Mouse (Mus musculus): Measurements from ENCODE around the gene Ulk4. TPM values are rescaled to one million over a fixed set of nuclear protein-coding genes. Genes with fewer than 3 reads are reported as not detected.
A peak's percentile ranks its signal among the peaks of the same experiment; 100 is the strongest.

Gene Ulk4
- polyA plus RNA-seq, 1 experiment: 14.9 TPM

GRCm38 (mm10) chr9:121313656-121314374 lies 36.8 kb upstream of the Ulk4 start:
- 3% methylated on average over 21 of the region's 21 CpGs for WGBS
- Histone ChIP-seq H3K4me3 (replicated peaks; ENCODE audit: extremely low read depth, low read depth, low read length) (peak overlapping the region; percentile 55), H3K4me1 (ENCODE audit: control insufficient read depth, insufficient read depth, low read length) (peaks cover 27% of the 10 kb centered on the region)
- DNase-seq: peak; percentile 68
- no peak for TF ChIP-seq CTCF (IDR thresholded peaks at IDR 0.05; ENCODE audit: insufficient read depth, low read length)
- peak; percentile 80; the same call in 1 of the 2 replicates for TF ChIP-seq POLR2A (IDR thresholded peaks at IDR 0.05; ENCODE audit: borderline replicate concordance, extremely low read depth, low read depth, low read length)

DNA sequence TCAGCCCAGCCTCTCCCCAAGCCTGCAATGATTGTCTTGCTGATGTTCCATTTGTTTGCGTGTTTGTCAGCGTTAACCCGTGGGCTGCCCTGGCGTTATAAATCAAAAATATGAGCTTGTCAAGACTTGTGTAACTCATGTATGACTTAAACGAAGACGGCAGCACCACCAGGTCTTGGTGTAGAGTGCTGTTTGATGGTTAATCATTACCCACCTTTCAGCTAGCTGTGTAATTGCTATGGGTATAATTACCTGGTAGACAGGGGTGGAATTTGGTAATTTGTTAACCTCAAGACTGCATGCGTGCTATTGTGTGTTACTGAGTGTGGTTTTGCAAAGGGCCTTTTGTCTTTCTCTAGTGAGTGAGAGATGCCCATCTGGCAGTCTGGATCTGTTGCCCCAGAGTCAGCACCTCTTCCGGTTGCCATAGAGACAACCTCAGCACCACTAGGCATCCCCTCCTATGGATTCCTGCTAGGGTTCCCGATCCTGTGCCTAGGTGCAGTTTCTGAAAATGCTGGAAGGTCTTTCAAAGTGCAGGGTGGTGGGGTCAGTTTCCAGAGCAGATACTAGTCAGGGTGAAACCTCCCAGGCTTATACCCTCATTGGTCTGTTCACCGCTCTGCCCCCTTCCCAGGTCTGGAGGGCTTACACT lies 35.4 kb upstream of the Ulk4 start:
- TF ChIP-seq POLR2A (IDR thresholded peaks at IDR 0.05; ENCODE audit: borderline replicate concordance, extremely low read depth, low read depth, low read length): no peak
- TF ChIP-seq CTCF (IDR thresholded peaks at IDR 0.05; ENCODE audit: insufficient read depth, low read length): no peak
- Histone ChIP-seq H3K4me1 (ENCODE audit: control insufficient read depth, insufficient read depth, low read length) (peaks cover 23% of the 10 kb centered on the region), H3K4me3 (replicated peaks; ENCODE audit: extremely low read depth, low read depth, low read length) (no peak overlapping the region)
- no peak for DNase-seq
- WGBS: 54% methylated on average over 10 of the region's 10 CpGs

GRCm38 (mm10) chr9:121311846-121312236 lies 34.8 kb upstream of the Ulk4 start:
- no peak for DNase-seq
- WGBS: 45% methylated on average over 6 of the region's 6 CpGs
- H3K4me1 ChIP-seq (ENCODE audit: control insufficient read depth, insufficient read depth, low read length): peaks cover 19% of the 10 kb centered on the region
- H3K4me3 ChIP-seq (replicated peaks; ENCODE audit: extremely low read depth, low read depth, low read length): no peak overlapping the region
- TF ChIP-seq CTCF (IDR thresholded peaks at IDR 0.05; ENCODE audit: insufficient read depth, low read length) (no peak), POLR2A (IDR thresholded peaks at IDR 0.05; ENCODE audit: borderline replicate concordance, extremely low read depth, low read depth, low read length) (no peak)

GRCm38 (mm10) chr9:121310501-121310900 lies 33.5 kb upstream of the Ulk4 start:
- no peak overlapping the region for H3K4me3 ChIP-seq (replicated peaks; ENCODE audit: extremely low read depth, low read depth, low read length)
- WGBS: 68% methylated on average over 7 of the region's 7 CpGs
- no peak for DNase-seq
- no peak for TF ChIP-seq CTCF (IDR thresholded peaks at IDR 0.05; ENCODE audit: insufficient read depth, low read length)
- no peak for TF ChIP-seq POLR2A (IDR thresholded peaks at IDR 0.05; ENCODE audit: borderline replicate concordance, extremely low read depth, low read depth, low read length)
- peaks cover 13% of the 10 kb centered on the region for H3K4me1 ChIP-seq (ENCODE audit: control insufficient read depth, insufficient read depth, low read length)

DNA sequence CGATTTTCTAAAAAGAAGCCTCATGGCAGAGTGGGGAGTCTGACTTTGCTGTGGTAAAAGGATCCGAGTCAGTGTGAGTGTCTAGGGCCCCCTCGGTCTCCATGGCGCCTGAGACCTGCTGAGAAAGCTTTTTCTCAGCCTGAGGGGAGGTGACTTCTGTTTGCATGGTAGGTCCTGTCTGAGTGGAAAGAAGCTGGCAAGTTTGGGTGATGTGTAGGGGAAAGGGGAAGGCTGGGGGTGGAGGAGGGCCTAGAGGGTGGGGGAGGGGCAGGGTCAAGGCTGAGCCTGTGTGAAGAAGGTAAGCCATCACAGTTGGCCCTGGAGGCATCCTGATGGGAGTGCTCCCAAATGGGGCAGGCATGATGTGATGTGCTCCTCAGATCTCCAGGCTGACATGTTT lies 32.3 kb upstream of the Ulk4 start:
- H3K4me1 ChIP-seq (ENCODE audit: control insufficient read depth, insufficient read depth, low read length): peaks cover 7% of the 10 kb centered on the region
- WGBS: 76% methylated on average over 4 of the region's 4 CpGs
- no peak for DNase-seq
- TF ChIP-seq POLR2A (IDR thresholded peaks at IDR 0.05; ENCODE audit: borderline replicate concordance, extremely low read depth, low read depth, low read length) (no peak), CTCF (IDR thresholded peaks at IDR 0.05; ENCODE audit: insufficient read depth, low read length) (no peak)
- H3K4me3 ChIP-seq (replicated peaks; ENCODE audit: extremely low read depth, low read depth, low read length): no peak overlapping the region

DNA sequence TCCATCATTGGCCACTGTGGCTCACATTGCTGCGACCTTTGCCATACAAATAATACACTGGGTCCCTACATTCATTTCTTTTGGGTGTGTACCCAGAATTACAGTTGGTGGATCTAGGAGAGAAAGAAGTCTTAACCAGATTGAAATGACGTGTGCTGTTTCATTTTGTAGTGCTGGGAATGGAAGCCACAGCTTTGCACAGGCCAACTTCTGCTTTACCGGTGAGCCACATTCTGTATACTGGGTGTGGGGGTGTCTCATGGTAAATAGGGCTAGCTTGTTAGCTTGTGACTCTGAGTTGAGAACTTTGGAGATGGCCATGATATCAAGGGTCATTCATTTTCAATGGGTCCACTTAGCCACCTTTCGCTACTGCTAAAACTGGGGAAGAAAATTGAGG lies 28.5 kb upstream of the Ulk4 start:
- H3K4me3 ChIP-seq (replicated peaks; ENCODE audit: extremely low read depth, low read depth, low read length): no peak overlapping the region
- 85% methylated on average over 4 of the region's 4 CpGs for WGBS
- no peak for DNase-seq
- no peak for TF ChIP-seq CTCF (IDR thresholded peaks at IDR 0.05; ENCODE audit: insufficient read depth, low read length)
- no peak for TF ChIP-seq POLR2A (IDR thresholded peaks at IDR 0.05; ENCODE audit: borderline replicate concordance, extremely low read depth, low read depth, low read length)
- H3K4me1 ChIP-seq (ENCODE audit: control insufficient read depth, insufficient read depth, low read length): peaks cover 16% of the 10 kb centered on the region

GRCm38 (mm10) chr9:121304520-121304919 lies 27.5 kb upstream of the Ulk4 start:
- no peak for DNase-seq
- TF ChIP-seq CTCF (IDR thresholded peaks at IDR 0.05; ENCODE audit: insufficient read depth, low read length): no peak
- no peak for TF ChIP-seq POLR2A (IDR thresholded peaks at IDR 0.05; ENCODE audit: borderline replicate concordance, extremely low read depth, low read depth, low read length)
- 81% methylated on average over 10 of the region's 10 CpGs for WGBS
- peaks cover 24% of the 10 kb centered on the region for H3K4me1 ChIP-seq (ENCODE audit: control insufficient read depth, insufficient read depth, low read length)
- H3K4me3 ChIP-seq (replicated peaks; ENCODE audit: extremely low read depth, low read depth, low read length): no peak overlapping the region

- DNase-seq: no peak
- peaks cover 27% of the 10 kb centered on the region for H3K4me1 ChIP-seq (ENCODE audit: control insufficient read depth, insufficient read depth, low read length)
- no peak overlapping the region for H3K4me3 ChIP-seq (replicated peaks; ENCODE audit: extremely low read depth, low read depth, low read length)
- no peak for TF ChIP-seq POLR2A (IDR thresholded peaks at IDR 0.05; ENCODE audit: borderline replicate concordance, extremely low read depth, low read depth, low read length)
- no peak for TF ChIP-seq CTCF (IDR thresholded peaks at IDR 0.05; ENCODE audit: insufficient read depth, low read length)
- 55% methylated on average over 9 of the region's 9 CpGs for WGBS
Measured at GRCm38 (mm10) chr9:121303748-121304147, 26.8 kb upstream of the Ulk4 start.

DNA sequence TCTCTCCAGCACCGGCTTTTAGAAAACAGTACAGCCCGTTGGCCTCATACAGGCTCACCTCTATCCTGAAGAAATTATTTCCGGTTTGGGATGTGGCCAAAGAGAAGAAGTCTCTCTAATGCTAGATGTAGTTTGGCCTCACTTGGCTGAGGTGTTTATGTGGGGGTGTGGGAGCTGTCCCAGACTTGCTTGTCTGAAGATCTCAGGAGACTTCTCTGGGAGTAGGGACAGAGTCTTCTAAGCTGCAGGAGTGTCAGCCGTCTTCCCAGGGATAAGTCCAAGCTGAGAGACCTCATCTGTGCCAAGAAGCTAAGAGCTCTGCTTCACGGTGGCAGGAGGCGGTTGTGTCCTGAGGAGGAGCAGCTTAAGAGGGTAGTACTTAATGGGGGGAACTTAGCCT lies 26.1 kb upstream of the Ulk4 start:
- no peak overlapping the region for H3K4me3 ChIP-seq (replicated peaks; ENCODE audit: extremely low read depth, low read depth, low read length)
- H3K4me1 ChIP-seq (ENCODE audit: control insufficient read depth, insufficient read depth, low read length): peaks cover 29% of the 10 kb centered on the region
- no peak for DNase-seq
- WGBS: 32% methylated on average over 6 of the region's 6 CpGs
- TF ChIP-seq CTCF (IDR thresholded peaks at IDR 0.05; ENCODE audit: insufficient read depth, low read length): no peak
- TF ChIP-seq POLR2A (IDR thresholded peaks at IDR 0.05; ENCODE audit: borderline replicate concordance, extremely low read depth, low read depth, low read length): no peak

GRCm38 (mm10) chr9:121302543-121302942 lies 25.5 kb upstream of the Ulk4 start:
- WGBS: 83% methylated on average over 7 of the region's 8 CpGs
- DNase-seq: no peak
- Histone ChIP-seq H3K4me3 (replicated peaks; ENCODE audit: extremely low read depth, low read depth, low read length) (no peak overlapping the region), H3K4me1 (ENCODE audit: control insufficient read depth, insufficient read depth, low read length) (peaks cover 29% of the 10 kb centered on the region)
- TF ChIP-seq POLR2A (IDR thresholded peaks at IDR 0.05; ENCODE audit: borderline replicate concordance, extremely low read depth, low read depth, low read length) (no peak), CTCF (IDR thresholded peaks at IDR 0.05; ENCODE audit: insufficient read depth, low read length) (peak; percentile 45)

Measured in lung, adult 2 months (tissue).